21 mouse cellular contexts compared by ENCODE assay signal in the genomic region with DNA sequence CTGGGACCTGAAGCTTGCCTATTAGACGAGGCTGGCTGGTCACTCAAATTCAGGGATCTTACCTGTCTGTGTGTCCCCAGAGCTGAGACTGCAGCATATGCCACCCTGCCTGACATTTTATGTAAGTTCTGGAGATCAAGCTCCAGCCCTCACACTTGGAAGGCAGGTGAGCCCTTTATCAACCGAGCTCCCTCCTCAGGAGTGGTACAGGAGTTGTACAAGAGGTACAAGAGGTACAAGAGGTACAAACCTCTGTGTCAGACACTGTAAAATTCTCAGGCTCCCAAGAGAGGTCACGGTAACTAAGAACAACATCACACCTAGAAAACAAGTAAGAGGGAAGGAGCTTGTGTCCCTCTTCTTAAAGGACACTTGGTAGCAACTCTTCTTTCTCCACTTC.
DNase-seq lines count a peak whose midpoint lies in the region; ATAC-seq and TF ChIP-seq lines count a peak whose summit lies in the region.
"Had no signal": no experiment of that assay in that cellular context is flagged by ENCODE, and none has a peak within 500 bp of the region (broad histone marks: within the 10 kb centered on the region; RNA-seq: fewer than 3 reads in every experiment).

No protein-coding gene starts in this region.

- no peaks in the 10 kb centered on the region for H3K36me3 ChIP-seq in lung, postnatal 0 days (ENCODE audit: insufficient read depth, low read length)
- H3K36me3 ChIP-seq: G1E had no signal

- no peak overlapping the region for H3K27ac ChIP-seq in lung, postnatal 0 days (ENCODE audit: low read length)

- 0 out of 2 replicates have a peak, but pooled peaks have one; percentile 13 for ATAC-seq in lung, postnatal 0 days
- ATAC-seq: activated CD4-positive, CD25-positive, alpha-beta regulatory T cell, adult 4 months; CD4-positive, CD25-positive, alpha-beta regulatory T cell, adult 4 months; Patski had no signal

- TF ChIP-seq POLR2A in lung, adult 2 months (IDR thresholded peaks at IDR 0.05; ENCODE audit: borderline replicate concordance, extremely low read depth, low read depth, low read length) = no peak

- no peak overlapping the region for H3K4me3 ChIP-seq in lung, postnatal 0 days (ENCODE audit: low read depth, low read length)
- H3K4me3 ChIP-seq in lung, adult 2 months (replicated peaks; ENCODE audit: extremely low read depth, low read depth, low read length) = no peak overlapping the region

- H3K27me3 ChIP-seq in lung, postnatal 0 days (replicated peaks; ENCODE audit: insufficient read depth, low read length) = no peaks in the 10 kb centered on the region
- H3K27me3 ChIP-seq: Patski had no signal

- no peaks in the 10 kb centered on the region for H3K9me3 ChIP-seq in lung, postnatal 0 days (ENCODE audit: low read length)
- H3K9me3 ChIP-seq: G1E had no signal

- TF ChIP-seq EP300 in lung, postnatal 0 days (IDR thresholded peaks at IDR 0.05) = peak; percentile 71

- no peak for TF ChIP-seq CTCF in lung, postnatal 0 days (IDR thresholded peaks at IDR 0.05)
- TF ChIP-seq CTCF in lung, adult 2 months (IDR thresholded peaks at IDR 0.05; ENCODE audit: insufficient read depth, low read length) = no peak

- H3K9ac ChIP-seq in lung, postnatal 0 days (replicated peaks; ENCODE audit: low read depth) = no peak overlapping the region

- H3K4me1 ChIP-seq in lung, postnatal 0 days (ENCODE audit: insufficient read depth, low read depth, low read length) = peaks cover 10% of the 10 kb centered on the region; the same call in 1 of the 2 replicates
- H3K4me1 ChIP-seq in lung, adult 2 months (ENCODE audit: control insufficient read depth, insufficient read depth, low read length) = peaks cover 6% of the 10 kb centered on the region

- no peak overlapping the region for H3K4me2 ChIP-seq in lung, postnatal 0 days (replicated peaks; ENCODE audit: low read depth, low read length)

- DNase-seq in lung, adult 18-20 months = peak; percentile 29 to 62
- DNase-seq in lung, postnatal 10 days = no peak
- DNase-seq in lung, postnatal 0 days (ENCODE audit: low spot score) = peak; percentile 49
- DNase-seq in lung, postnatal 4 days = no peak
- peak; percentile 65 for DNase-seq in lung, postnatal 25 days (ENCODE audit: low spot score)
- DNase-seq in lung, postnatal 14 days = no peak
- DNase-seq in lung, postnatal 36 days = peak; percentile 57
- no peak for DNase-seq in lung, adult 2 months
- DNase-seq: adrenal gland, adult 2 months; adrenal gland, adult 8-10 months; adrenal gland, postnatal 10 days; adrenal gland, postnatal 14 days; adrenal gland, postnatal 25 days; adrenal gland, postnatal 36 days; B cell, adult 2 months; cerebellum, adult 11 months; cerebellum, adult 11-12 months had no signal

- 68% methylated on average over 3 of the region's 3 CpGs for WGBS in lung, postnatal 0 days
- 76% methylated on average over 3 of the region's 3 CpGs for WGBS in lung, adult 2 months

Comparison
In these comparisons a context has a peak if more than half of its experiments do, and no peak if none do; other contexts are left out.
1. DNase-seq: peak in lung, adult 18-20 months (2 of 2), lung, postnatal 0 days (single experiment), lung, postnatal 25 days (single experiment) and lung, postnatal 36 days (single experiment); none in lung, postnatal 10 days (single experiment), lung, postnatal 4 days (0 of 2), lung, postnatal 14 days (single experiment) and lung, adult 2 months (single experiment).